Mouse (Mus musculus): ENCODE data around the gene Uhrf1.
"Not testable (repeated sequence)": the region's sequence is repeated elsewhere in the genome, so short reads cannot be mapped to it uniquely, and the experiment has no call there.

DNA sequence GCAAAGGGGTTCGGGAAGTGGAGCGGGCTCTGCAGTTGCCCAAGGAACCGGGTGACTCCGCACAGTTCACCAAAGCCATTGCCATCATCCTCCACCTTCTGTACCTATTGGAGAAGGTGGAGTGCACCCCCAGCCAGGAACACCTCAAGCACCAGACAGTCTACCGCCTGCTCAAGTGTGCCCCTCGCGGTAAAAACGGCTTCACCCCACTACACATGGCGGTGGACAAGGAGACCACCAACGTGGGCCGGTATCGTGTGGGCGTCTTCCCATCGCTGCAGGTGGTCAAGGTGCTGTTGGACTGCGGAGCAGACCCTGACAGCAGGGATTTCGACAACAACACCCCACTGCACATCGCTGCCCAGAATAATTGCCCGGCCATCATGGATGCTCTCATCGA, 44.9 kb upstream of the Uhrf1 start:
- not testable (repeated sequence) for TF ChIP-seq EP300, CTCF (IDR thresholded peaks at IDR 0.05; ENCODE audit: low read depth)

Data from liver, embryonic 14.5 days (tissue).